Mouse (Mus musculus): Measurements from ENCODE around the gene Ccr5. TPM values are rescaled to one million over a fixed set of nuclear protein-coding genes. Genes with fewer than 3 reads are reported as not detected.
"Not testable (repeated sequence)": the region's sequence is repeated elsewhere in the genome, so short reads cannot be mapped to it uniquely, and the experiment has no call there.

The Ccr5 gene
- polyA plus RNA-seq (2011; ENCODE audit: insufficient read depth, insufficient read length, low read depth, missing spikeins) = 5.3 and 7.6 TPM in 2 replicates

DNA sequence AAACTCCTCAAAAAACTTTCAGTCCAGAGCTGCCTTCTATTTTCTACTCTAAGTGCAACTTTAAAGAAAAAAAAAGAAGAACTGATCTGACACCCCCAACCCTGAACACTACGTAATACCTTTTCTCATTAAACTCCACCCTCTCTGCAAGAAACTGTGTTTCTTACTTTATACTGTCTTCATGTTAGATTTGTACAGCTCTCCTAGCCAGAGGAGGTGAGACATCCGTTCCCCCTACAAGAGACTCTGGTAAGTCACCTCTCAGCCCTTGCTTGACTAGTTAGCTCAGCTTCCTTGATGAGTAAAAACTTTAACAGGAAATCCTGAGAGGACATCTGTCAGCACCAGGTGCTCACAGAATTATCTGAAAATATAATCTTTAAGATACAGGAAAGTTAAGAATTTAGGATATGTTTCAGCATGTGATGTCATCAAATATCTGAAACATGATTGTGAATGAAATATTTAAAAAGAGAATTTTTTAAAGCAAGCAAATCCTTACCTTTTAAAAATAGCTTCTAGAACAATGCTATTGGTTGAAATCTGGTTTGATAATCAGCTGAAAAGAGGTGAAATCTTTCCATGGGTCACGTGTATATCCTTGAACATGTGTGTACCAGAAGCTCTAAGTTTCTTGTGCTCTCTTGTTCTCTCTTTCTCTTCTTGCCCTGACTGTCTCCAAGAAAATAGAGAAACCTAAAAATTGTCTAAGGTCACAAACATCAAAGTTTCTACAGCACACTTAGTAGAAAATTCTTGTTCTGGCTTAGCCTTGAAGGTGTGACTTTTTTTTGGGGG lies at the start of gene Ccr5:
Gene Ccr5 (plus strand): TSS at position 157 of the 798 bp plus-strand sequence.
- no peak within 1 kb of the TSS for H3K27ac ChIP-seq (ENCODE audit: insufficient read depth, low read length)
- no peaks in the 10 kb centered on the region for H3K36me3 ChIP-seq (ENCODE audit: control insufficient read depth, insufficient read depth, low read length, poor library complexity, severe bottlenecking)
- H3K4me3 ChIP-seq (ENCODE audit: low read depth, low read length) = no peak within 1 kb of the TSS
- H3K4me1 ChIP-seq (ENCODE audit: control insufficient read depth, insufficient read depth, low read length) = no peaks in the 10 kb centered on the region
- no peaks in the 10 kb centered on the region for H3K9me3 ChIP-seq (replicated peaks; ENCODE audit: control insufficient read depth, insufficient read depth, low read length, poor library complexity, severe bottlenecking)
- H3K9ac ChIP-seq (ENCODE audit: low read depth, poor library complexity, severe bottlenecking) = no peak within 1 kb of the TSS
- TF ChIP-seq EP300 (IDR thresholded peaks at IDR 0.05; ENCODE audit: insufficient read depth, low read depth, low read length) = no peak
- no peak for TF ChIP-seq CTCF (IDR thresholded peaks at IDR 0.05; ENCODE audit: low read depth, low read length)
- TF ChIP-seq POLR2A (IDR thresholded peaks at IDR 0.05; ENCODE audit: insufficient read depth, low read length) = no peak
- no peaks in the 10 kb centered on the region for H3K27me3 ChIP-seq (ENCODE audit: control insufficient read depth, insufficient read depth, low read length, poor library complexity, severe bottlenecking)

DNA sequence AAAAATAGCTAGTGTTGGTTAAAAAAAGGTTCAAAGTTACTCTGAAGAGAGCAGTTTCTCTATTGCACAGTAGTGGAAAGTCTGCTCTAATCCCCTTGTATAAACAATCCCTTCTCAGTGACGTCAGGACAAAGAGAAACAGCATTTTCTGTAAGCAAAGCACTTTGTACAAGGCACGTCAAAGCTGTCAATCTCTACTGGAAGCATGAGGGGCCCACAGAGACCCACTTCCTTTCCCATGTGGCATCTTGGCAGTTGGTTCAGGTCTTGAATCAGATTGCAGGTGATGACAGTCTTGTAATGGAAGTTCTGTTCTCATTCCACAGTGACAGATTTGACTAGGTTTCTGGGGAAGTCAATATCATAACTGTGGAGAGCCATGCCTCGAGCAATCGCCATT lies 41.5 kb upstream of the Ccr5 start:
- no peaks in the 10 kb centered on the region for H3K27me3 ChIP-seq (ENCODE audit: control insufficient read depth, insufficient read depth, low read length, poor library complexity, severe bottlenecking)
- TF ChIP-seq POLR2A (IDR thresholded peaks at IDR 0.05; ENCODE audit: insufficient read depth, low read length) (no peak), CTCF (IDR thresholded peaks at IDR 0.05; ENCODE audit: low read depth, low read length) (no peak), EP300 (IDR thresholded peaks at IDR 0.05; ENCODE audit: insufficient read depth, low read depth, low read length) (no peak)
- H3K27ac ChIP-seq (ENCODE audit: insufficient read depth, low read length) = no peak overlapping the region
- no peak overlapping the region for H3K4me3 ChIP-seq (ENCODE audit: low read depth, low read length)
- no peaks in the 10 kb centered on the region for H3K36me3 ChIP-seq (ENCODE audit: control insufficient read depth, insufficient read depth, low read length, poor library complexity, severe bottlenecking)
- no peaks in the 10 kb centered on the region for H3K4me1 ChIP-seq (ENCODE audit: control insufficient read depth, insufficient read depth, low read length)
- H3K9me3 ChIP-seq (replicated peaks; ENCODE audit: control insufficient read depth, insufficient read depth, low read length, poor library complexity, severe bottlenecking) = no peaks in the 10 kb centered on the region
- no peak overlapping the region for H3K9ac ChIP-seq (ENCODE audit: low read depth, poor library complexity, severe bottlenecking)

- not testable (repeated sequence) for H3K4me1 ChIP-seq (ENCODE audit: control insufficient read depth, insufficient read depth, low read length); H3K36me3 ChIP-seq (ENCODE audit: control insufficient read depth, insufficient read depth, low read length, poor library complexity, severe bottlenecking); H3K4me3 ChIP-seq (ENCODE audit: low read depth, low read length); H3K9me3 ChIP-seq (replicated peaks; ENCODE audit: control insufficient read depth, insufficient read depth, low read length, poor library complexity, severe bottlenecking); H3K9ac ChIP-seq (ENCODE audit: low read depth, poor library complexity, severe bottlenecking); H3K27me3 ChIP-seq (ENCODE audit: control insufficient read depth, insufficient read depth, low read length, poor library complexity, severe bottlenecking); H3K27ac ChIP-seq (ENCODE audit: insufficient read depth, low read length)
Measured at GRCm38 (mm10) chr9:124080471-124080870, 40.9 kb upstream of the Ccr5 start.

DNA sequence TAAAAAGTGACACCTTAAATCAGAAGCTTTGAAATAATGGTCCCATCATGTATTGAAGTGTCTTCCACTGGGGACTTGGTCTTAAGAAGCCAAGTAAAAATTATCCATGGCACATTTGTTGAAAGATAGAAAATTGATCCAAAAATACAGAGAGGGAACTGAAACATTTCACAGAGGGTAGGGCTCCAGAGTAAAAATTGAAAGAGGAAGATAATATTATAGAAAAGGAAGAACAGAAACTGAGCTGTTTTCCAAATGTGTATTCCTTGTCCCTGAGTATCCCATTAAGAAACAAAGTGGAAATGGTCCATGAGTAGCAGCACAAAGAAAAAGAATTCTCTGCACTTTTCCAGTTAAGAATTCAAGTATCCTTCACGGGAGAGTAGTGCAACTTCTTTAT lies 30.9 kb upstream of the Ccr5 start:
- Histone ChIP-seq H3K9ac (ENCODE audit: low read depth, poor library complexity, severe bottlenecking) (no peak overlapping the region), H3K27ac (ENCODE audit: insufficient read depth, low read length) (no peak overlapping the region), H3K9me3 (replicated peaks; ENCODE audit: control insufficient read depth, insufficient read depth, low read length, poor library complexity, severe bottlenecking) (no peaks in the 10 kb centered on the region), H3K27me3 (ENCODE audit: control insufficient read depth, insufficient read depth, low read length, poor library complexity, severe bottlenecking) (no peaks in the 10 kb centered on the region), H3K4me3 (ENCODE audit: low read depth, low read length) (no peak overlapping the region), H3K36me3 (ENCODE audit: control insufficient read depth, insufficient read depth, low read length, poor library complexity, severe bottlenecking) (no peaks in the 10 kb centered on the region), H3K4me1 (ENCODE audit: control insufficient read depth, insufficient read depth, low read length) (no peaks in the 10 kb centered on the region)
- TF ChIP-seq EP300 (IDR thresholded peaks at IDR 0.05; ENCODE audit: insufficient read depth, low read depth, low read length) (no peak), CTCF (IDR thresholded peaks at IDR 0.05; ENCODE audit: low read depth, low read length) (no peak), POLR2A (IDR thresholded peaks at IDR 0.05; ENCODE audit: insufficient read depth, low read length) (no peak)

GRCm38 (mm10) chr9:124099127-124099526 lies 22.2 kb upstream of the Ccr5 start:
- TF ChIP-seq CTCF (IDR thresholded peaks at IDR 0.05; ENCODE audit: low read depth, low read length) (no peak), EP300 (IDR thresholded peaks at IDR 0.05; ENCODE audit: insufficient read depth, low read depth, low read length) (no peak), POLR2A (IDR thresholded peaks at IDR 0.05; ENCODE audit: insufficient read depth, low read length) (no peak)
- Histone ChIP-seq H3K9ac (ENCODE audit: low read depth, poor library complexity, severe bottlenecking) (no peak overlapping the region), H3K36me3 (ENCODE audit: control insufficient read depth, insufficient read depth, low read length, poor library complexity, severe bottlenecking) (no peaks in the 10 kb centered on the region), H3K9me3 (replicated peaks; ENCODE audit: control insufficient read depth, insufficient read depth, low read length, poor library complexity, severe bottlenecking) (no peaks in the 10 kb centered on the region), H3K27me3 (ENCODE audit: control insufficient read depth, insufficient read depth, low read length, poor library complexity, severe bottlenecking) (no peaks in the 10 kb centered on the region), H3K27ac (ENCODE audit: insufficient read depth, low read length) (no peak overlapping the region), H3K4me1 (ENCODE audit: control insufficient read depth, insufficient read depth, low read length) (no peaks in the 10 kb centered on the region), H3K4me3 (ENCODE audit: low read depth, low read length) (no peak overlapping the region)

DNA sequence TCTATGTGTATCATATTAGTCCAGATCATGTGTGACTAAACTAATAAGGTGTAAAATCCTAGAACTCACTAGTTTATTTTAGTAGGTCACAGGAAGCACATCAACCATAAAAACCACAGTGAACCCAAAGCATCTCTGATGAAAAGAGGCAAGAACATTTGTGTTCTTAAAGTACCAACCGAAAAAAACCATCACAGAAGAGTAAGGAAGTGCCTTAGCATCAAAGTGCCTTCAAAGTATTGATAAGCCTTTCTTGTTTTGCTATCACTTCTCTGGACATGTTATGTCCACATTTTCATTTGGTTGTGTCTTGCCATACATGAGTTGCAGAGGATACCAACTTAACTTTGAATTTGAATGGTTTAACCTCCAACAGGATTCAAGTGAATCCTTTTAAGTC lies 21.0 kb upstream of the Ccr5 start:
- Histone ChIP-seq H3K36me3 (ENCODE audit: control insufficient read depth, insufficient read depth, low read length, poor library complexity, severe bottlenecking) (no peaks in the 10 kb centered on the region), H3K27me3 (ENCODE audit: control insufficient read depth, insufficient read depth, low read length, poor library complexity, severe bottlenecking) (no peaks in the 10 kb centered on the region), H3K4me3 (ENCODE audit: low read depth, low read length) (no peak overlapping the region), H3K9me3 (replicated peaks; ENCODE audit: control insufficient read depth, insufficient read depth, low read length, poor library complexity, severe bottlenecking) (no peaks in the 10 kb centered on the region), H3K9ac (ENCODE audit: low read depth, poor library complexity, severe bottlenecking) (no peak overlapping the region), H3K4me1 (ENCODE audit: control insufficient read depth, insufficient read depth, low read length) (no peaks in the 10 kb centered on the region), H3K27ac (ENCODE audit: insufficient read depth, low read length) (no peak overlapping the region)
- TF ChIP-seq POLR2A (IDR thresholded peaks at IDR 0.05; ENCODE audit: insufficient read depth, low read length) (no peak), EP300 (IDR thresholded peaks at IDR 0.05; ENCODE audit: insufficient read depth, low read depth, low read length) (no peak), CTCF (IDR thresholded peaks at IDR 0.05; ENCODE audit: low read depth, low read length) (no peak)
